Mouse (Mus musculus): ENCODE results near the gene Dock7.

Dock7 gene

DNA sequence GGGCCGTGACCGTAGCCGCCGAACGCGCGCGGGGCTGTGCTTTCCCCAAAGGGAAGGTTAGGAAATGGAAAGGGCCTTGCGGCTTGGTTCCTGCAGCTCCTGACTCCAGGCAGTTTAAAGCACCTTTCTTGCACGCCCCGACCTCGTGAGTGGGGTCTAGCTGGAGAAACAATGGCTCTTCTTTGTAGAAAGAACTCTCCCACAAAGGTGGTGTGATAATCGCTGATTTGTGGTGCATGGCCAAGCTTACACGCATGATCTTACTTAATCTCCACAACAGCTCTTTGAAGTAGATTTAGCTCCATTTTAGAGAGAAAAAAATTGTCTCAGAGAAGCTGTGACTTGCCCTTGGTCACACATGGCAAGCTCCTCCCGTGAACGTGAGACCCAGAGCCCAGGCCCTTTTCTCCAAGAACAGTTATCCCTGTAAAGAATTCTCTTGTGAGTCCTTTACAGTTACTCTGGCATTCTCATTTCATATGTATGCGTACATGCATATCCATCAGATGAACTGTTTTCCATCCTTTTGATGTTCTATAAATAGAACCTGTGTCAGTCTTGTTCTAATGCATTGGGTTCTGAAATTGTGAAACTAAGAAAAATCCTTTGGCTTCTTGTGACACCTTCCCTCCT, 524 bp upstream of the Dock7 start:
- DNase-seq, result no peak

DNA sequence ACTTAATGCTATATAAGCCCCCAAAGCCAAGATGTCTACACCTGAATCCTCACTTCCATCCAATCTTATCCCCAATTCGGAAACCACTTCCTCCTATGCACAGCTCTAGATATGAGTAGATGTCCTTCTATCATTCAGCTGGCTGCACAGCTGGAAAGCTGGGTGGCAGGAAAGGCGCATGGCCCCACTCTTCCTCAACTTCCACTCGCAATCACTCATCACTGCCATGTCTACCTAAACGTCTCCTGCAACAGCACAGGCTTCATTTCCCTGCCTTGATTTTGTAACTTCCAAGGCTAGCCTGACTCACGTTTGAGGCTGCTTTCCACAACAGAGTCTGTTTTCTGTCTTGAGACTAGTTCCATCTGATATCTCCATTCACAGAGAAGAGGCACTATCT, 1.7 kb downstream of the Dock7 start:
- no peak for DNase-seq

DNA sequence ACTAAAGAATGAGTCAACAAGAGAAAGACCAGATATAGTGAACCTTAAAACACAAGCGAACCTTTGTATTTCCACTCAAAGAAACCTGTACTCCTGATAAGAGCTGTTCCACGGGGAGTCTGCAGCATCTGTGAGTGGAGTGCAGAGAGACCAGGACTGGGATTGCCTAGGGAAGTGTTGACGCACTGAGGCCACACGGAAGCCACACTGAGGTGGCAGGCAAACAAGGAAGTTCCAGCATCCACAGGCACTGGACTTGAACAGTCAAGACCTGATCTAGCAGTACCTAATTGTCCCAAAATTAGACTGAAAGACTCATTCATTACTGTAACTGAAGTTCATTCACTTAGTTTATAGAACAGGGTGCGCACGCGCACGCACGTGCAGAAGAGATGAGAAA, 4.9 kb downstream of the Dock7 start:
- DNase-seq, result no peak

DNA sequence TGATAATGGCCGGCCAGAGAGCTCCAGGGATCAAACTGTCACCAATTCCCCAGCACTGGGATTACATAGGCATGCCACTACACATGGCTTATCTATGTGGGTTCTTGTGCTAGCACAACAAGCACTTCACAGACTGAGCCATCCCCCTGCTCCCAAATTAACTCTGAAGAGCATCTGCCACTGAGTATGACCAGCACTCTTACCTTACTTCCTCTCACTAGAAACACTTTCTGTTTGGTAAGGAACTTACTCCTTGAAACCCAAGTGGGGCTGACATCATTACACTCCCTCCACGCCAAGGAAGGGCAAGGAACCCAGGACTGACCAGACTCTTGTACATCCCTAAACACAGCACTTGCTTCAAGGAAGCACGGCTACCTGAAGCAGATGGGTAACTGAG, 9.0 kb downstream of the Dock7 start:
- no peak for DNase-seq

DNA sequence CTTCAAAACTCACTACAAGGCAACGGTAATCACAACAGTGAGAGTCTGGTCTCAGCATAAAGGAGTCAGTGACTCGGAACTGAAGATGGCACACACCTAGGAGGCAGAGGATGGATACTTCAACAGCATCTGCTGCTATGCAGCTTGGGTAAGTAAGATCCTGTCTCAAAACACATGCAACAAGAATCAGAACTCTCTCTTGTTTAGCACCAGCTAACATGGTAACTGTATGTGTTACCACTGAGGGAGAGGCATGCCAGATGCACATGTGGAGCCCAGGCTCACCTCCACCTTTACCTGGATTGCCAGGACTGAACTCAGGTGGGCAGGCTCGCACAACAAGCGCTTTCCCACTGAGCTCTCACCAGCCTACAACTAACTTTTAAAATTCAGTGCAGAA, 11.9 kb downstream of the Dock7 start:
- DNase-seq, result no peak

DNA sequence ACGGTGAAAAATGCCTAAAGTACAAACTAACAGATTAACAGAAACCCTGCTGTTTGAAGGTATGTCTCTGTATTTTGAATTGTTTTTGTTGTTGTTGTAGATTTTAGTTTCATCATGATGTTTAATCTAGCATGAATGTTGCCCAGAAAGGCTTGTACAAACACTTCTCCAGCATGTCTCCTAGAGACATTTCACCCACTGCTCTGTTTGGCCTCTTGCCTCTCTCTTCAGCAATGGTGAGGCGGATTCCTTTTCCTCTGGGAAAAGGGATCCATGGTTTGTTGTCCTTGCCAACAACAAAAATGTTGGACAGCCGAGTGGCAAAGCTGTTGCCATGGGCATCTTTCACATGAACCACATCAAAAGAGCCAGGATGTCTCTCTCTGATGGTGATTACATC, 17.9 kb downstream of the Dock7 start:
- DNase-seq, result no peak

DNA sequence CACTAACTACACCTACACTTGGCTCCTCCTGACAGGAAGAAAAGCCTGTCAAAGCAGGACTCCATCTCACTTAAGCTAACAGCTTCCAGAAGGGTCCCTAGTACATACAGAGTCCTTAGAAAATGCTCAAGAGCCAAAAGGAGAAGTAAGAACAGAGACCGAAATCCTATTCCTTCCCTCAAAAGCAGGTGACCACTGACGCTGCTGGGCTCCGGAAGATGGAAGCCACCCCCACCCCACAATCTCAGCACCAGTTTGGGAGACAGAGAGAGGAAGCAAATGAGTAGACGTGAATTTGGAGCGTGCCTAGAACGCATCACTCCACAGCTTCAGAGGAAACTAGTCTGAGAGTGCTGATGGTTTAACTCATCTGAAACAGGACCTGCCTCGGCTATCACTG, 20.0 kb downstream of the Dock7 start:
- DNase-seq, result no peak

DNA sequence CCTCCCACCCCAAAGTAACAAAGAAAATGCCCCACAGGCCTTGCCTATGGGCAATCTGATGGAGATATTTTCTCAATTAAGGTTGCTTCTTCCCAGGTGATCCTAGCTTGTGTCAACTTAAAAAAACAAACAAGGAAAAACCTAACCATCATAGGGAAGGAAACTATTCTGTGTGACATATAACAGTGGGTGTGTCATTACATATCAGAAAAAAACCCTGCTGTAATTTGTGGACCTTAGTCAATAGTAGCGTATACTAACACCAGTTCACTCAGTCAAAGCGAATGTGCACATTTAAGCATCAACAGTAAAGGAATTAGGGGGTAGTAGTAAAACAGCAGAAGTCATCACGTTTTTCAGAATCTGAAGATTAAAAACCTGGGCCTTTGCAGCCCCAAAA, 28.9 kb downstream of the Dock7 start:
- no peak for DNase-seq

DNA sequence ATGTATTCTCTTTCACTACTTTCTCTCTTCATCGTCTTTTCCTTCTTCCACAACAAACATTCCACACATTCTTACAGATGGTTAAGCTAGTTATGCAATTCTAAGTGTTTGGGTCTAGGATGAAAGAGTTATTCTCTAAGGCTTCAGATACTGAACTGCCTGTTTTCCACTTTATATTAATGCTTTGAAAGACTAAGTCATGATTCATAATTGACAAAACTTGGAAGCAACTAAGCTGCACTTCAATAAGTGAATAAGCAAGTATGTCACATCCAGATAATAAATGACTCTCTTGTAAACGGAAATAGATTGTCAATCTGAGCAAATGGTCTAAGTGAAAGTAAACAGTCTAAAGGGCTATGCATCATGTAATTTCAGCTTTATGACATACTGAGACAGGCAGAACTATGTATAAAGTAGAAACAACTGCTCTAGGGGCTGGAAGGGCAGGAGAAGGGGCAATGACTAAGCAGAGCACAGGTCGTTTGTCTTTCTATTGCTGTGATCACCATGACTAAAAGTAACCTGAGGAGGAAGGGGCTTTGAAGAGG, 29.5 kb downstream of the Dock7 start:
- DNase-seq, result no peak

DNA sequence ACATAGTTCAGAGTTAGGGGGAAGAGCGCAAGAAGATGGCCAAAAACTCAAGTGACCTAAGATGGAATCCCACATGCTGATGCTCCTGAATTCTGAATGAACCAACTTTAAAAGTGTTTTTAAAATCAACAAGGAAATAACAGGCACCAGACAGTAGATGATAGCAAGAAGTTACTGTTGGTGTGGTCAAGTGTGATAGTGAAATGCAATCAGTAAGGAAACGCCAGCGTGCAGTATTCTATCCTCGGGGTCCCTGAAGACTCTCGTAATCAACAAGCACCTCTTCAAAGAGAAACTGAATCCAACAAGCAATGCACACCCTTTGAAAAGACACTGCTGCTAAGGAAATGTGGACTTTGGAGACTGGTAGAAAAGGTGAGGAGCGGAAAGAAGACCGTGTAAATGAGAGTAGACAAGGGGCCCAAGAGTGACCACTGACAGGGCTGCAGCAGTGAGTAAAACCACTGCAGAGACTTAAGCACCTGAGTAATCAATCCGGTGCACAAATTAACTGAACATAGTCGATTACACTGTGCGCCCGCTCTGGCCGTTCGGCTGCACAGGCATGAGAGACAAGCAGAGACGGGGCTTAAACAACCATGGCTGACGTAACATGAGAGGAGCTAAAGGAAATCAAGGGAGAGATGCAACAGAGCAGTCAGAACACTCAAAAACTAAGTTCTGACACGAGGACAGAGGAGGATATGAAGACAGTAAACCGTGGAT, 32.8 kb downstream of the Dock7 start:
- no peak for DNase-seq

DNA sequence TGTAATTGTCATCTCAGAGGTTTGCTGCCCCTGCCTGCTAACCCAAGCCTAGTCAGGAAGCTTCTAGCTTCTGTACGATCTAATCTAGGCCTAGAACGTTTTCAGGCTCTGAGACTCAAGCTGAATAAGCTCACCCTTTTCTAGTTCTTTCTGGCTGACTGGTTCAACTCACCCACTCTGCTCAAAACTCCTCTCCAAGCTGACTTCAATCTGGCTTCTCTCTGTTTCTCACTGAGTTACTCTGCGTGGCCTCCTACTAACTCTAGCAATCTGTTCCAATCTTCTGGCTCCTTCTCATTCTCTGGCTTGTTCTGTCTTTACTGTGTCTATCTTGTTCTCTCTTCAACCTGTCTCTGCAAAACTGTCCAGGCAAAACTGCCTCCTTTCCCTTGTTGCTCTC, 36.9 kb downstream of the Dock7 start:
- no peak for DNase-seq

DNA sequence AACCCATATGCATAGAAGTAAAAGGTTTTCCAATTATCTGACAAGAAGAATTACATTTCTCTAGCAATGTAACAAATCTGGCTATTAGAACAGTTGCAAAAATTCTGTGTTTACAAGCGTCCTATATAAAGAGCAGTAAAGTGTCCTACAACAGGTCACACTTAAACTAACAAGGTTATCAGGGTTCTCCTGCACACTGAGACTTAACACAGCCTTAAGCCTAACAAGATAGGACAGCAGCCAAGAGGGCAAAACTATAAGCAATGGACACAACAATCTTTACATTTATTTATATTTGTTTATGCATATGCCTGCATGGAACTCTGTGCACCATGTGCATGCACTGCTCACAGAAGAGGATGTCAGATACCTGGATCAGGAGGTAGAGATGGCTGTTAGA, 39.5 kb downstream of the Dock7 start:
- DNase-seq, result no peak

DNA sequence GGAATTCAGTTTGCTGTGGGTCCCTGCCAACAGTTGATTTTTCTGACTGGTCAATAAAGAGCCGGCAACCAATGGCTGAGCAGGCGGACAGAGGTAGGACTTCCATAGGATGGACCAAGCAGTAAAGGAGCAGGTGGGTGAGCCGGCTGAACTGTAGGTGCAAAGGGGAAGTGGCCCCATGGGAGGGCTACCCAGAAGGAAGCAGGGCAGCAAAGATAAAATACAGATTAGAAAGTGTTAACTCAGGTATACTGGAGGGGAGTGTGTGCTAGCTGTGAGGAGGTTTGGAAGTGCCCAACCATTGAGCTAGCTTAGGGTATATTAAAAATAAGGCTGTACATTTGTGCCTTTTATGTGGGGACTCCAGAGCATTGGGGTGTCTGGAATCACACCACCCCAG, 42.7 kb downstream of the Dock7 start:
- no peak for DNase-seq

DNA sequence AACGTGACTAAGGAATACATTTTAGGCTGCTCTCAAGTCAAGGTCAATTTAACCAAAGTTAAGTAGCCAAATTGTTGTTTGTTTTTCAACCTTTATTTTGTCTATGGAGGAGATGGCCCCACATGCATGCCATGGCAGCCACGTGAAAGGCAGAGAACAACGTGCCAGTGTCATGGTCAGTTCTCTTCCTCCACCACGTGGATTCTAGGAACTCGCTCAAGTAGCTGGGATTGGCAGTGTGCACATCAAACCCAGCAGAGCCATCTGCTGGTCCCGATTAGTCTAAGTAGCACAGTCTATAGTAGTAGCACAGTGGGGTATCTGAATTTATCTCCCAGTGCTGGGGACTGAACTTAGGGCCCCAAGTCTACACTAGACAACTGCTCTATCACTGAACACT, 51.9 kb downstream of the Dock7 start:
- DNase-seq, result no peak

DNA sequence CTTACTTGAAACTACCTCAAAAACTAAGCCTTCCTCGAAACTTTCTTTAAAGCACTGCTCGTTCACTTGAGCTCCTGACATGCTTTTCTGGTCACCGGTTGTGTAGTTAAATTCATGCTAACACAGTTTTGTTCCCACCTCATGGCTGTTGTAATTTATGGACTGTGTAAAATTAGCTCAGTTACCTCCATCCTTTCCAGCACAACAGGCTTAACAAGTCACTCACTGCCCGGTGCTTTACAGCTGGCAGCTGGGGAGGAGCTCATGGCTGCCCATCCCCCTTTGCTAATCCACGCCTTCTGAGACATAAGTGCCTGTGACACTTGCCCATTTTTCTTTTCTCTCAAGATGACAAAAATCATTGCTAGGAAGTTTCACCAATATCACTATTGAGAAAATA, 56.2 kb downstream of the Dock7 start:
- no peak for DNase-seq

DNA sequence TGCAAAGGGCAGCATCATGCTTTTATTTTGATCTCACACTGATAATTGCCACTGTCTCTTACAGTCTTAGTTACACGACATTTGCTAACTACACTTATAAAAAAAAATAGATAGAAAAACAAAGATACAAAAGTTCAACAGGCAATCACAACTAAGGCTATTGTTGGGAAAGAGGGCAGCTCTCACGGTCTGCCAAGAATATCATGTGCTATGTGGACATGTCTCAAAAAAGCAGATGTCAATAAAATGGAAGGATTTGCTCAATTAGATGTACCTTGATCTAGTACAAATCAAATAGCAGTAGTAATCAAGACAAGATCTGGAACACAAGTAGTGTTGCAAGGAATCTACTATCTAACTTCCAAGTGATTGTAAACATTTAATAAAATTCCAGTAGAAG, 72.1 kb downstream of the Dock7 start:
- DNase-seq, result no peak

DNA sequence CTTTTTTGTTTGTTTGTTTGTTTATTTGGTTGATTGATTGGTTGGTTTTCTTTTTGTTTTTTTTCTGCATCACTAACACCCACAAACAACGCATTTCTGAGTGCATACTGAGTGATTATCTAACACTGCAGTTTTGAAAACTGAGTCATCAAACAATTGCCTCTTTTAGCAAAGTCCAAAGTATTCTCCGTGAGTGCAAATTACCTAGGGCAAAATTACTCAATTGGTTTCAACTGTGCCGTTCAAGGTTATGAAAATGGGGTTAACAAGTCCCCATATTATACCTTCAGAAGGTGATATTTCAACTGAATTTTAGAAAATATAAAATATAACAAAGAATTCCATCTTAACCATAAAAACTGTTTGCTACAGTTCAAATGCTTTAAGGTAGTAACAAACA, 74.2 kb downstream of the Dock7 start:
- DNase-seq, result no peak

DNA sequence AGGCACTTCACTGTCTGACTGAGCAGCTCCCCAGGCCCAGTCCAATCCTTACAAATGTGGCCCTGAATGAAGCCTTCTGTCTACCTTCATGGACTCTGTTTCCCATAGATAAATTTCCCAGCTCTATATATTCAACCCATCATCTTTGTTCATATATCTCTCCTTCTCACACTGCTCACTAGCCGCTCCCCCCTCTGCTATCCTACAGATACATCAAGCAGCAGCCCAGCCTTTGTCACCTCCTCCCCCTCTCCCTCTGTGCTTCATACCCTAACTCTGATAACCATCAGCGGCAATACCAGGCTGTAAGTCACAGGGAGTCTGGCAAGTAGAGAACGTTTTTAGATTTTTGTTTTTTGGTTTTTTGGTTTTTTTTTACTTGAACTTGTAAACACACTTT, 75.9 kb downstream of the Dock7 start:
- no peak for DNase-seq

DNA sequence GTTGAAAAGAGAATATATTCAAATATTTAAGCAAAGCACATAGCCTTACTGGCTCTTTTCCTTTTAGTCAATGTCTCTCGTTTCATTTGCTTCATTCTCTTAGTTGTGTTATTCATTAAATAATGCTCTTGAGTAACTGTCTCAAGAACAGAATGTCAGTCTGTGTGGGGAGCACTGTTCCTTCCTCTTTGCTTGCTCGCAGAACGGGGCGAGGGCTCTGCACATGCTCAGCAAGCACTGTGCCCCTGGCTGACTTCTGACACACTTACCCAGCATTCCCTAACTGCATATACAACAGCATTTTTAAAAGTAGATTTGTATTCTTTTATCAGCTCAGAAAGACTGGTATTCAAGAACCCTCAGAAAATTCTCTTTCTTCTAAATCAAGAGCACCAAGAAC, 87.8 kb downstream of the Dock7 start:
- DNase-seq, result no peak

DNA sequence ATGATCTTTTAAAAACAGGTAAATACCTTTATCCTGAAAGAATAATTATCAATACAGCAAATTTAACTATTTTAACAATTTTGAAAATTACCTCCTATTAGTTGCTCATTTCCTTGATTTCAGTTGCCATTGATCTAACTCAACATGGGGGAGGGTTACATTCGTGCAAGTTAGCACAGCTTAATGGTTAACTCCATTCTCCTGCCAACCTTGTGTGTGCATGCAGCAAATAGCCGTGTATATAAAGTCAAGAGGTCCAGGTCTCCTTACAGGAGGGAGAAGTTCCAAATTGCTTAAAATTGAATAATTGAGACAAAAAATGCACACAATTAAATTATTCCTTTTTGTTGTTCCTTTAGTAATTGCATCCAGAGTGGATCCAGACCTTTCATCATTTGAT, 90.0 kb downstream of the Dock7 start, which contains the start of gene Angptl3:
TSS of gene Angptl3 (plus strand) at position 269 of the 400 bp plus-strand sequence.
- DNase-seq, result no peak

DNA sequence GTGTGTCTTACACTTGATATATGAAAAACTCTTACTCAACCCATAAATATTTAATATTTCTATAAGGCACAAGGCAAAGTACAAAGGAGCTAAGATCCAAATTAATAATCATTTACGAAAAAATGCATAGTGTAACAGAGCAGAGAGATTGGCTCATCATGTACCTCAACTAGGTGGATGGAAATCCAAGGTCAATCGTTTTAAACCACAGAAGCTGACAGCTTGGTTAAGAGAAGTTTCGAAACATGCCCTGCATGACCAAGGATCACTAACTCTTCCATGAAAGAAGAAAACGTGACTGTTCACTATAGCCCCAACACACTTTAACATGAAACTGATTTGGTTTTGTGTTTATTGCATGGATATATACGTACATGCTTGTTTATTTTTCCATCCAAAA, 92.3 kb downstream of the Dock7 start:
- no peak for DNase-seq

DNA sequence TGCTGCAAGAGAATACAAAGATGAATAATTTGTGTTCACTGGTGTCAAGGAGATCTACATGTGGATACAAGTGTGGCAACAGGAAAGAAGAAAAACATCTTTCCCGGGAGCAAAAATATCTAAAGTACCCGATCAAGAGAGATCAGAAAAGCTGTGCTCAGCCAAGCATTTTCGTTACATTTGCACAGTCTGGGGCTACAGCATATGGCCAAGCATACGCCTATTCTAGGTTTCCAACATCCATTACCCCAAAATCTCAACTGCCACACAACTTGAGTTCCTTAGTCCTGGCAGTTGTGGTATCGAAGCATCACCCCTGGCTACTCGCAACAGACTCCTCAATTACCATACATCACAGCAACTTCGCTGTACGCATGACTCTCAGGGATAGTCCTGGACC, 98.5 kb downstream of the Dock7 start:
- no peak for DNase-seq

DNA sequence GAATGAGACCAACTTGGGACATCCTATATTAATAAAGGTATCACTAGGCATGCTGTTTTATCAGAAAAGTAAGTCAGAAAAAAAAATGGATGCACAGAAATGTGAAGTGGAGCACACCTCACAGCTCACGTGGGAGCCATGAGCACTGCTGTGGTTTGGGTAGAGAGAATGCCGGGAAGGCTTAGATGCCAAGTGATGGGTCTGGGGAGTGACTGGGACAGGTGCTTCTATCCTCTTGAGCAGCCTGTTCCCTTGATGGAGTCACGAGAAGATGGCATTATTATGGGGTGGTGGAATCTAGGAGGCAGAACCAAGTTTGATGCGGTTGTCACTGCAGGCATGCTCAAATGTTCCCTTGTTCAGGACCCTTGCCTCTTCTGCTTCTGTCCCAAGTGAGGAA, 109.7 kb downstream of the Dock7 start:
- no peak for DNase-seq

DNA sequence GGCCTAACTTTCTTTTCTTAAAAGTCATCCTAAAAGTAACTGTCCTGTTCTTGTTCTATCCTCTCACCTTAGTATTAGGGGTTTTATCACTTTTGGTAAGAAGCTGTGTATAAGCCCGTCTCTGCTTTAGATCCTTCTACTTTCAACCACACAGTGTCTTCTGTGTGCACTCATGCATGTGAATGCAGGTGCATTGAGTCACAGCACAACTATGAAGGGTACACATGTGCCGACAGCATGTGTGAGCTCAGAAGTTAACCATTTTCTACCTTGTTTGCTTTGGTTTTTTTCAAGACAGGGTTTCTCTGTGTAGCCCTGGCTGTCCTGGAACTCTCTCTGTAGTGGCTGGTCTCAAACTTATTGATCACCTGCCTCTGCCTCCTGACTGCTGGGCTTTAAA, 114.4 kb downstream of the Dock7 start:
- no peak for DNase-seq

DNA sequence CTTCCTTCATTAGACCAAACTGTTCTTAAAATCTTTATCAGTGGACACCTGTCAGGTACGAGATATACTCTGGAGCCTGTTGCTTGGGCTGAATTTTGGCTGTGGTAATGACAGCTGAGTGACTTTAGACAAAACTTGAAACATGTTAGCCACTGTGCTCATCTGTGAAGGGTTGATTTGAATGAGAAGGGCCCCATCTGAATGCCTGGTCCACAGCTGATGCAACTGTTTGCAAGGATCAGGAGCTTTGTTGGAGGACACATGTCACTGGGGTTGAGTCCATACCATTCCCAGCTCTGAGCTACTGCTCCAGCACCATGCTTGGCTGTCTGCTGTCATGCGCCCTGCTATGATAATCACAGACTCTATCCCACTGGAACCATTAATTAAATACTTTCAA, 115.1 kb downstream of the Dock7 start:
- no peak for DNase-seq
